Mouse (Mus musculus) spleen, adult 2 months (tissue): ENCODE results near the gene 4931414P19Rik. TPM values are rescaled to one million over a fixed set of nuclear protein-coding genes. Genes with fewer than 3 reads are reported as not detected.
"Not testable (repeated sequence)": the region's sequence is repeated elsewhere in the genome, so short reads cannot be mapped to it uniquely, and the experiment has no call there.

Experiments used
- DNase-seq, 2 experiments: peaks; one replicate each; pipeline versions ENCODE4 v3.0.0 to v3.0.0-alpha.2; 2012 to 2021; ENCODE audit warnings: low spot score in 2 of 2, low read depth in 1 of 2
- H3K27ac ChIP-seq: fragments of 200-500 bp; 2 replicates; pipeline ENCODE4 v1.5.1; 2012; ENCODE audit warnings: low read length, inconsistent platforms; ENCODE audit not compliant: insufficient read depth
- H3K27me3 ChIP-seq: fragments of 200-500 bp; 2 replicates; pipeline ENCODE4 v1.6.1; 2012; ENCODE audit warnings: mild to moderate bottlenecking, moderate library complexity, low read length, inconsistent platforms; ENCODE audit not compliant: control insufficient read depth, insufficient read depth
- H3K36me3 ChIP-seq: fragments of 200-500 bp; 2 replicates; pipeline ENCODE4 v1.6.1; 2012; ENCODE audit warnings: mild to moderate bottlenecking, low read length, inconsistent platforms; ENCODE audit not compliant: control insufficient read depth, insufficient read depth
- H3K4me1 ChIP-seq: fragments of 200-500 bp; 2 replicates; pipeline ENCODE4 v1.6.1; 2011; ENCODE audit warnings: inconsistent platforms; ENCODE audit not compliant: control insufficient read depth, insufficient read depth, insufficient read length
- H3K4me3 ChIP-seq: fragments of 200-500 bp; 2 replicates; pipeline ENCODE4 v1.5.1; 2011; ENCODE audit warnings: mild to moderate bottlenecking, inconsistent platforms; ENCODE audit not compliant: insufficient read depth, insufficient read length; ENCODE audit errors: extremely low read depth
- CTCF ChIP-seq: fragments of 200-500 bp; IDR thresholded peaks from 2 replicates; pipeline ENCODE4 v1.5.1; 2011; ENCODE audit warnings: mild to moderate bottlenecking, inconsistent platforms; ENCODE audit not compliant: insufficient read depth, insufficient read length, insufficient replicate concordance; ENCODE audit errors: extremely low read depth
- POLR2A ChIP-seq: fragments of 200-500 bp; IDR thresholded peaks from 2 replicates; pipeline ENCODE4 v1.6.1; 2011; ENCODE audit warnings: low read depth, low read length, inconsistent platforms
- WGBS: fragments of 180-500 bp; shearing (Covaris S2); methylation state at CpG from one replicate; pipeline ENCODE4 v1.1.7; 2018; 5-methylcytosine and 5-hydroxymethylcytosine counted together
- polyA plus RNA-seq: library from polyadenylated mRNA; depleted of rRNA; stranded (reverse); fragments of >200 nt; gene quantifications from 2 replicates; pipeline ENCODE4 v1.2.3, GENCODE M21; 2012

4931414P19Rik gene
- polyA plus RNA-seq, 1 experiment = 4.2 TPM

- peaks cover 8% of the 10 kb centered on the region for H3K36me3 ChIP-seq
- H3K4me3 ChIP-seq = peak overlapping the region; percentile 89
- WGBS = 2% methylated on average over 38 of the region's 38 CpGs
- TF ChIP-seq CTCF = no peak
- no peak; the same call in 1 of the 2 replicates for TF ChIP-seq POLR2A
- no peaks in the 10 kb centered on the region for H3K27me3 ChIP-seq
- no peaks in the 10 kb centered on the region for H3K4me1 ChIP-seq
- DNase-seq = no peak
- H3K27ac ChIP-seq = peak overlapping the region; percentile 37
These were observed 11.5 kb upstream of the 4931414P19Rik start for GRCm38 (mm10) chr14:54617152-54617896.

- DNase-seq = no peak
- Histone ChIP-seq H3K27ac (no peak overlapping the region), H3K27me3 (no peaks in the 10 kb centered on the region), H3K36me3 (peaks cover 10% of the 10 kb centered on the region), H3K4me1 (no peaks in the 10 kb centered on the region), H3K4me3 (no peak overlapping the region)
- TF ChIP-seq POLR2A (no peak), CTCF (no peak)
- WGBS = 93% methylated on average over 16 of the region's 16 CpGs
These were observed 10.5 kb upstream of the 4931414P19Rik start for GRCm38 (mm10) chr14:54616226-54616825.

- H3K4me1 ChIP-seq, H3K27me3 ChIP-seq, DNase-seq, H3K27ac ChIP-seq, H3K4me3 ChIP-seq: not testable (repeated sequence)
- WGBS = 97% methylated on average over 16 of the region's 16 CpGs
- H3K36me3 ChIP-seq = peaks cover 10% of the 10 kb centered on the region
These were observed 8.3 kb upstream of the 4931414P19Rik start for GRCm38 (mm10) chr14:54614130-54614529.

DNA sequence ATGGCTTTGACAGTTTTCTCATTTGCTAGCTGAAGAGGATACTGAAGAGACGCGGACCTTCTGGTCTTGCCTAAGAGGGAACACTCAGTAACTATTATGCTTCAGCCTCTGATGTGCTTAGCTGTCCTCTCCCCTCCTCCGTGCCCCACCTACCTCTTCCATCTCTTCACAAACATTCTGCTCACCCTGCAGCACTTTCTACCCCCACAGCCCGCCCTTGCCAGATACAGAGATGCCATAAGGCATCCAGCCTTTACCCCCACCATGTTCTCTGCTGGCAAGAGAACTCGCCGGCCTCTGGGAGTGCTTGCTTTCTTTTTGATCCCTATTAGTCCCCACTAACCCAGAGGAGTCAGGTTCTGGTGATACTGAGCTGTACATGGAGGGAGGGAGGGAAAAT is 4.9 kb upstream of the 4931414P19Rik start:
- WGBS = 86% methylated on average over 6 of the region's 6 CpGs
- peaks cover 10% of the 10 kb centered on the region for H3K36me3 ChIP-seq

GRCm38 (mm10) chr14:54609962-54610361 is 4.2 kb upstream of the 4931414P19Rik start:
- DNase-seq = peak in 1 of 2 experiments; percentile 34
- Histone ChIP-seq H3K4me1 (peaks cover 5% of the 10 kb centered on the region; the same call in 1 of the 2 replicates), H3K27me3 (no peaks in the 10 kb centered on the region), H3K4me3 (no peak overlapping the region), H3K36me3 (peaks cover 10% of the 10 kb centered on the region), H3K27ac (no peak overlapping the region)
- TF ChIP-seq POLR2A (no peak), CTCF (peak; percentile 15; the same call in 1 of the 2 replicates)
- 81% methylated on average over 4 of the region's 4 CpGs for WGBS

More for the DNA sequence above, 4.9 kb upstream of the 4931414P19Rik start:
- no peaks in the 10 kb centered on the region for H3K27me3 ChIP-seq
- H3K4me3 ChIP-seq = no peak overlapping the region
- TF ChIP-seq CTCF (no peak), POLR2A (no peak)
- DNase-seq = no peak
- H3K4me1 ChIP-seq = peaks cover 3% of the 10 kb centered on the region; the same call in 1 of the 2 replicates
- H3K27ac ChIP-seq = no peak overlapping the region

GRCm38 (mm10) chr14:54609245-54609644 is 3.5 kb upstream of the 4931414P19Rik start:
- H3K4me1 ChIP-seq = peaks cover 5% of the 10 kb centered on the region; the same call in 1 of the 2 replicates
- TF ChIP-seq CTCF (no peak), POLR2A (no peak)
- no peak for DNase-seq
- no peak overlapping the region for H3K4me3 ChIP-seq
- peaks cover 10% of the 10 kb centered on the region for H3K36me3 ChIP-seq
- no peak overlapping the region for H3K27ac ChIP-seq
- WGBS = 82% methylated on average over 4 of the region's 4 CpGs
- H3K27me3 ChIP-seq = no peaks in the 10 kb centered on the region

DNA sequence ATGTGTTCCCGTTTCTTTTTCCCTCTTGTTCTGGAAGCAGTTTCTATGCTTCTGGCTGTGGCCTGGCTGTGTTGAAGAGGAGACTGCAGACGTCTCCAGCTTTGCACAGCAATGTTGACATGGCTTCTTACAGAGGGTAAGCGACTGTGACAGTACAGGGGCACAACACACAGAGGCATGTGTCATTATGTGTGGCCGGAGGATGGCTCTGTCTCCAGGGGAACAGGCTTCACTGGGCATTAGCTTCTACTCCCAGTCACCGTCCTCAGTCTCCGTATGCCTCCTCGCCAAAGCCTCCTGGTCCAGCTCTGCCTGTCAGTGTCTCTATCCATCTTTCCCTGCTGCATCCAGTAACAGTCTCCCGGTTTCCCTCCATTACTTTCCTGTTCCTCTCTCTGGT is 1.4 kb upstream of the 4931414P19Rik start:
- Histone ChIP-seq H3K4me1 (peaks cover 8% of the 10 kb centered on the region; the same call in 1 of the 2 replicates), H3K36me3 (peaks cover 2% of the 10 kb centered on the region), H3K27ac (no peak overlapping the region), H3K4me3 (no peak overlapping the region), H3K27me3 (no peaks in the 10 kb centered on the region)
- DNase-seq = no peak
- TF ChIP-seq CTCF (no peak), POLR2A (no peak)
- WGBS = 85% methylated on average over 8 of the region's 8 CpGs
